Mouse (Mus musculus) spleen, adult 2 months (tissue): ENCODE results near the gene Gramd4. TPM values are rescaled to one million over a fixed set of nuclear protein-coding genes. Genes with fewer than 3 reads are reported as not detected.

Experiments
- DNase-seq, 2 experiments: peaks; one replicate each; pipeline versions ENCODE4 v3.0.0 to v3.0.0-alpha.2; 2012 to 2021; ENCODE audit warnings: low spot score in 2 of 2, low read depth in 1 of 2
- H3K27ac ChIP-seq: fragments of 200-500 bp; 2 replicates; pipeline ENCODE4 v1.5.1; 2012; ENCODE audit warnings: low read length, inconsistent platforms; ENCODE audit not compliant: insufficient read depth
- H3K27me3 ChIP-seq: fragments of 200-500 bp; 2 replicates; pipeline ENCODE4 v1.6.1; 2012; ENCODE audit warnings: mild to moderate bottlenecking, moderate library complexity, low read length, inconsistent platforms; ENCODE audit not compliant: control insufficient read depth, insufficient read depth
- H3K36me3 ChIP-seq: fragments of 200-500 bp; 2 replicates; pipeline ENCODE4 v1.6.1; 2012; ENCODE audit warnings: mild to moderate bottlenecking, low read length, inconsistent platforms; ENCODE audit not compliant: control insufficient read depth, insufficient read depth
- H3K4me1 ChIP-seq: fragments of 200-500 bp; 2 replicates; pipeline ENCODE4 v1.6.1; 2011; ENCODE audit warnings: inconsistent platforms; ENCODE audit not compliant: control insufficient read depth, insufficient read depth, insufficient read length
- H3K4me3 ChIP-seq: fragments of 200-500 bp; 2 replicates; pipeline ENCODE4 v1.5.1; 2011; ENCODE audit warnings: mild to moderate bottlenecking, inconsistent platforms; ENCODE audit not compliant: insufficient read depth, insufficient read length; ENCODE audit errors: extremely low read depth
- CTCF ChIP-seq: fragments of 200-500 bp; IDR thresholded peaks from 2 replicates; pipeline ENCODE4 v1.5.1; 2011; ENCODE audit warnings: mild to moderate bottlenecking, inconsistent platforms; ENCODE audit not compliant: insufficient read depth, insufficient read length, insufficient replicate concordance; ENCODE audit errors: extremely low read depth
- POLR2A ChIP-seq: fragments of 200-500 bp; IDR thresholded peaks from 2 replicates; pipeline ENCODE4 v1.6.1; 2011; ENCODE audit warnings: low read depth, low read length, inconsistent platforms
- WGBS: fragments of 180-500 bp; shearing (Covaris S2); methylation state at CpG from one replicate; pipeline ENCODE4 v1.1.7; 2018; 5-methylcytosine and 5-hydroxymethylcytosine counted together
- polyA plus RNA-seq: library from polyadenylated mRNA; depleted of rRNA; stranded (reverse); fragments of >200 nt; gene quantifications from 2 replicates; pipeline ENCODE4 v1.2.3, GENCODE M21; 2012

Gene Gramd4
- polyA plus RNA-seq, 1 experiment: 36.2 TPM

DNA sequence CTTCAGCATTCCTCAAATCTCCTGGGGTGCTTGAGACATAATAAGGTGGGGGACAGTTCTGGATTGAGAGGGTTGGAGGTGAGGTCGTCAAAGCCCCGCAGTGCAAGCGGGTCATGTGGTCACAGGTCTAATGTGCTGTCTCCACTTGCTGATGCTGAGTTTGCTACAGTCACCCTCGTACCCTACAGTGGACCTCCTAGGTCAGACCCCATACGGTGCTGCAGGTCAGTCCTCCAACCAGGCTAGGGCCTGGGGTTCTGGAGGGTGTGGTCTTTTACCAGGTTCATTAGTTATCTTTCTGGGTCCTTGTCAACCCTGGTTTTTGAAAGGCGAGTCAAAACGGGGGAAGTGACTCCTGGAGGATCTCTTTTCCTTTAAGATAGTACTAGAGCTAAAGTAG is 413 bp downstream of the Gramd4 start:
- Histone ChIP-seq H3K27me3 (no peaks in the 10 kb centered on the region), H3K36me3 (no peaks in the 10 kb centered on the region), H3K4me3 (no peak overlapping the region), H3K4me1 (peaks cover 54% of the 10 kb centered on the region), H3K27ac (no peak overlapping the region)
- DNase-seq: no peak
- no peak for TF ChIP-seq CTCF
- WGBS: 50% methylated on average over 7 of the region's 7 CpGs

DNA sequence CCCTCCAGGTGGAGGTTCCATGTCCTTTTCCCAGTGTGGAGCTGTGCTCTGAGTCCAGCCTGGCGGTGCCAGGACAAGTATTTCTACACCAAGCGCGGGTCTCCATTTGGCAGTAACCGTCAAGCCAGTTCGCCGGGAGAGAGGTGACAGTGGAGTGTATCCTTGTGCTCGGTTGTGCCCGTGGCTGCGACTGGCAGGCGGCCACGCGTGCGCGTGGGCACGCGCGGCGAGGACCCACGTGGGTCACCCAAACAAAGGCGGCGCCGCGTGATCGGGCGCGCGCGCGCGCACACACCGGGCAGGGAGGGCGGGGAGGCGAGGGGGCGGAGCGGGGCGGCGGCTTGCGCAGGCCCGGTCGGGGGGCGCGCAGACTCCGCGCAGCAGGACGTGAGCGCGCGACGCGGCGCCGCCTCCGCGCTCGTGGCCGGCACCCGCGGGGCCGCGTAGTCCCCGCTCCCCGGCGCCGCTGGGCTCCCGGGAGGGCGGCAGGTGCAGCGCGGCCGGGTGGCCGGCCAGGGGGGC is 960 bp downstream of the Gramd4 start:
- TF ChIP-seq POLR2A (no peak), CTCF (no peak)
- DNase-seq: peak in 1 of 2 experiments; percentile 72
- H3K27ac ChIP-seq: peak overlapping the region; percentile 83

DNA sequence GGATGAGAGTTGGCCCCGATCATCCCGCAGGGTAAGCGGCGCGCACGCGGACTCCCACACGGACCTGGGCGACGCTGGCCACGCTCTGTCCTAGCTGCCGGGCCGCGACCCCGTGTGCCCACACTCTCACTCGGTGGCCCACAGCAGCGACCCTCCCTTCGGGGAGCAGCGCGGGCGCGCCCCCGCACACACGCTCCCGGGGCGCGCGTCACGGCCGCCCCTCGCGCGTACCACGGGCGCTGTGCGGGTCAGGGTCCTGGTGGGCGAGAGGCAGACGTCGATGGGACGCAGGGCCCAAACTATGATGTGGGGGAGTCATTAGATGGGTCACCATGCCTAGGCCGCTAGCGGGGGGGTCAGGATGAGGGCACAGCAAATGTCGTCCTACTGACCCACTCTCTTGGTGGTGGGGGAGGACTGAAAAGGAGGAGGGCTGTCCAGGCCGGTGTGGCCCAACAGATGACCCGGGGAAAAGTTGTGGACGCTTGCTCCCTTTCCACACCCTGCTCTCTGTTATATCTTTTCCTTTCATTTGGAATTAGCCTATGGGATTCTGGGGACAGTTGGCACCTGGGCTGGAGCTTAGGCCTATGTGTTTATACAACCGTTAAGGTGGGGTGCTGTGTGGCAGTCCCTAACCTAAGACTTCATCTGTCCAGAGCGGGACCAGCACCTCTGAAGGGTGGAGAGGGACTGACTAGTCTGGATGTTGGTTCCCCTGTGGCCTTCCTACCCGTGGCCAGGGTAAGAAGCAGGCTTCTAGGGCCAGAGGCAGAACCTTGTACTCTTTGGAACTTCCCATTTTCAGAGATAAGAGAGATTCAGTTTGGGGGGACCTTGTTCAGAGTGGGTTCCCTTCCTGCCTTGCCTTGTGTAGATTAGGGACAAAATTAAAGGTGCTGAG is 1.7 kb downstream of the Gramd4 start:
- TF ChIP-seq POLR2A: no peak
- TF ChIP-seq CTCF: no peak
- no peaks in the 10 kb centered on the region for H3K27me3 ChIP-seq
- peak overlapping the region; percentile 83 for H3K27ac ChIP-seq
- H3K4me1 ChIP-seq: peaks cover 52% of the 10 kb centered on the region
- DNase-seq: no peak
- H3K4me3 ChIP-seq: peak overlapping the region; percentile 88
- no peaks in the 10 kb centered on the region for H3K36me3 ChIP-seq
- under 1% methylated on average over 46 of the region's 49 CpGs for WGBS

More for the DNA sequence above, 960 bp downstream of the Gramd4 start:
- Histone ChIP-seq H3K4me3 (peak overlapping the region; percentile 88), H3K27me3 (no peaks in the 10 kb centered on the region), H3K36me3 (no peaks in the 10 kb centered on the region), H3K4me1 (peaks cover 57% of the 10 kb centered on the region)
- WGBS: 2% methylated on average over 51 of the region's 70 CpGs

DNA sequence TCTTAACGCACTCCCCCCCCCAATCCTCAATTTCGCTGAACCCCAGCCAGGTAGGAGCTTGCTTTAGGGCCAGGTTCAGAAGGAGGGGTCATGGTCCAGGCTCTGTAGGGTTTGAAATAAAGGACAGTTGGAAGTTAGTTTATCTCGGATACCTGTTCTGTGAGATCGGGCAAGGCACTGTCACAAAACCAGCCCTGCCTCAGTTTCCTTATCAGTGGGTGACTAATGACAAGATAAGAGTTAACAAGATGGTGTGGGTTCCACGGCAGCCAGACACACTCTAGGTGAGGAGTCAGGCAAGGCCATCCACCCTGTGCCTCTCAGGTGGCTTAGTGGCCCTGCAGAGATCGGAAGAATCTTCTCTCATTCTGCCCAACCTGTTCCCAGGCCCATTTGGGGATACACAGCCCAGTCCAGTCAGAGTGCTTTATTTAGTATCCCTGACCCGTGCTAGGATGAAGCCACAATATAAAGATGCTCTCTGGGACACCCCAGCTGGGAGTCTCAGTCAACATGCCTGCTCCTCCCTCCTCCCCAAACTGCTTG is 2.4 kb downstream of the Gramd4 start:
- 54% methylated on average over 7 of the region's 7 CpGs for WGBS
- H3K4me3 ChIP-seq: peak overlapping the region; percentile 88; the same call in 1 of the 2 replicates
- H3K27me3 ChIP-seq: no peaks in the 10 kb centered on the region
- TF ChIP-seq POLR2A: no peak
- no peak for TF ChIP-seq CTCF
- peaks cover 57% of the 10 kb centered on the region for H3K4me1 ChIP-seq
- H3K36me3 ChIP-seq: no peaks in the 10 kb centered on the region
- DNase-seq: no peak
- peak overlapping the region; percentile 83 for H3K27ac ChIP-seq

DNA sequence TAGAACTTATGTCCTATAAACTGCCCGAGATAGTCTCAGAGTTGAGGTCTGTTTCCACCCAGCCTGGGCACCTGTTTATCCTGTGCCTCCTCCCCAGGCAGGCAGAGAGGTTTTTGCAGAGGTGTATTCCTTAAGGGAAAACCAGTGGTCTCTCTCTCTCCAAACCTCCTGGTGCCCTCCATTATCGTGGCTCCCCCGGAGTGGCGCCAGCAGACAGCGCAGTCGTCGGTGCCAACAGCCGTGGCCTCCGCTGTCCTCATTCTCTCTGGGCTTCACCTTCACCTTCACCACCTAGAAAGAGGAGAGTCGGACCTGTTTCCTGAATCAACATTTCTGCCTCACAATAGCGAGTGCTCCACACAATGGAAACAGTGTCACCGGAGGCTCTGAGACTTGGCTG is 3.1 kb downstream of the Gramd4 start:
- Histone ChIP-seq H3K27ac (peak overlapping the region; percentile 65), H3K4me3 (no peak overlapping the region; the same call in 1 of the 2 replicates), H3K27me3 (no peaks in the 10 kb centered on the region), H3K36me3 (no peaks in the 10 kb centered on the region), H3K4me1 (peaks cover 56% of the 10 kb centered on the region)
- WGBS: 84% methylated on average over 12 of the region's 12 CpGs
- no peak for DNase-seq
- TF ChIP-seq CTCF: no peak
- no peak for TF ChIP-seq POLR2A

DNA sequence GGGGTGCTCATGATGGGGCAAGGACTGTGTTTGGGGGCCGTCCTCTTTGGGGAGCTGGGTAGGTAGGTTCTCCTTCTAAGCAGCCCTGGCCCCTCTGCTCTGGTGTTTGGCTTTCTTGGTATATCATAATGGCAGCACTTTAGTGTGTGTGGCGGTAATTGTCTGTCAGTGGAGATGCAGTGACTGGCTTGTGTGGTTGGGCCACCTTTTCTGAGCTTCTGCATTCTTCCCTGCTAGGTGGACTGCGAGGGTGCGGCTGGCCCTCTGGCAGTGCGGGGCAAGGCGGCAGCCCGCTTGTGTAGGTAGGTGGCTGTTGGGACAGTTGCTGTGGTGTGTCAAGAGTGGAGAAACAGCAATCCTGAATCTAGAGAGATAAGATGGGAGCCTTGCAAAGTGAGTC is 3.7 kb downstream of the Gramd4 start:
- no peak for DNase-seq
- 71% methylated on average over 7 of the region's 7 CpGs for WGBS
- Histone ChIP-seq H3K27me3 (no peaks in the 10 kb centered on the region), H3K4me1 (peaks cover 58% of the 10 kb centered on the region), H3K4me3 (no peak overlapping the region), H3K36me3 (no peaks in the 10 kb centered on the region), H3K27ac (peak overlapping the region; percentile 65)
- TF ChIP-seq CTCF (no peak), POLR2A (no peak)
